Mouse (Mus musculus): Measurements from ENCODE around the gene Dab2ip. TPM values are rescaled to one million over a fixed set of nuclear protein-coding genes. Genes with fewer than 3 reads are reported as not detected.

The Dab2ip gene
- total RNA-seq, 2 experiments from 2014 or later: 130 TPM

DNA sequence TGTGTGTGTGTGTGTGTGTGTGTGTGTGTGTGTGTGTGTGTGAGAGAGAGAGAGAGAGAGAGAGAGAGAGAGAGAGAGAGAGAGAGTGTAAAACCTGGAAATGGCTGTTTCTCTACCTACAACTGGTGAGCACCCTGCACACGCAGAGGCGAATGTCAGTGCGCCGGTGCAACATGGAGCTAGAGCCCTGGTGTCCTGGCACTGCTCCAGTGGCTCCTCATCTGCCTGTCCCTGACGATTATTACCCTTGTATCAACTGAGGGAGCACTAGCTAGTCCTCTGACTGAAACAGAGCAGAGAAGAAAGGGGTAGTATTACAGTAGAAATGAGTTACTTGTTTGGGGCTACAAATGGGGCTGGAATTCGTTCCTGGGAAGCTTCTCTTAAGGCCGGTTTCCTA is 155.4 kb downstream of the Dab2ip start:
- DNase-seq (ENCODE audit: low spot score in 2 of 2): no peak

DNA sequence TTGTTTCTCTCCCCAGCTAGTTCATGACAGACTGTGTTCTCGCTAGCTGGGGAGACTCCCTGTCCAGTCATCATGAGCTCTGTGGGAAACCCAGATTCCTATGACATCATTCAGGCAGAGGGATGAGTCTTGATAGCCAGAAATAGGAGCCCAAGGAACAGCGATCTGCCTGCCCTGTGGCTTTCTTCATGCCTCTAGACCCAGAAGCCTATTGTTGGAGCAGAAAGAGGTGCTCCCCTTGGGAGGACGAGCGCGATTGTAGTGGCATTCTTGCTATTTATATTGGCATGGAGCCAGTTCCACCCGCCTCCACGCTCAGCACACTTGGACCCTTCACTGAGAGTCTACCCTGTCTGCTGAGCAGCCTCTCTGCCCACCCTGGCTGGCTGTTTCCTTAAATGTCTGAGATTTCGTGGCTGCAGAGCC is 156.7 kb downstream of the Dab2ip start:
- DNase-seq (ENCODE audit: low spot score in 2 of 2): no peak

DNA sequence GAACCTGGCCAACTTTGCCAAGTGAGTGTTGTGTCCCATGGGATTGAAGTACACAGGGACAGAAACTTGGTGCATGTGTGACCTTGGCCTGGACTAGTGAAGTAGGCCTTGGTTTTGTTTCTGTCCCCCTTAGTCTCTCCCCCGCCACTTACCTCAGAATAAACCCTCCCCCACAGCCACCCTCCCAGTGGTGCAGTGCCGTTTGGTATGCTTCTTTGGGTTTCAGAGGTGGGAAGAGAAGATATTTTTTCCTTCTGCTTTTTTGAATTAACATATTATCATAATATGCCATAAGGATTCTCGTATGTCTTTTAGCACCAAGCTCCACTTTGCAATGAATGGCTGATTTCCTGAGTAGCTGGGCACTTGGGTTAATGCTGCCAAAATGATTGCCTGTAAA is 157.4 kb downstream of the Dab2ip start:
- no peak for DNase-seq (ENCODE audit: low spot score in 2 of 2)

DNA sequence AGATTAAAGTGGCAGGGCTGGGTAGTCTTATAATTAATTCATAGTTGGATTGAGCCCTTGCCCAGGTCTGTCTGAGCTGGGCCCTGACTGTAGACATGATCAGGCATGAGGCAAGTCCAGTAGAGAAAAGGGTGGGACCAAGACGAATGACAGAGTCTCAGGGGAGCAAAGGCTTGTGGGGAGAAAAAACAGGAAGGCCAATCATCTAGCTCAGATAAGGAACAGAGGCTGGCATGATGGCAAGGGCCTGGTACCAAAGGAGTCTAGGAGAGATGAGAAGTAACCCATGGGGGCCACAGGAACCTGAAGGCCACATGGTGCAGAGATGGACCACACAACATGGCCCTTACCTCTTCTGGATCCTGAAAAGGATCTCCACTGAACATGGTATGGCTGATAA is 158.1 kb downstream of the Dab2ip start:
- no peak for DNase-seq (ENCODE audit: low spot score in 2 of 2)

DNA sequence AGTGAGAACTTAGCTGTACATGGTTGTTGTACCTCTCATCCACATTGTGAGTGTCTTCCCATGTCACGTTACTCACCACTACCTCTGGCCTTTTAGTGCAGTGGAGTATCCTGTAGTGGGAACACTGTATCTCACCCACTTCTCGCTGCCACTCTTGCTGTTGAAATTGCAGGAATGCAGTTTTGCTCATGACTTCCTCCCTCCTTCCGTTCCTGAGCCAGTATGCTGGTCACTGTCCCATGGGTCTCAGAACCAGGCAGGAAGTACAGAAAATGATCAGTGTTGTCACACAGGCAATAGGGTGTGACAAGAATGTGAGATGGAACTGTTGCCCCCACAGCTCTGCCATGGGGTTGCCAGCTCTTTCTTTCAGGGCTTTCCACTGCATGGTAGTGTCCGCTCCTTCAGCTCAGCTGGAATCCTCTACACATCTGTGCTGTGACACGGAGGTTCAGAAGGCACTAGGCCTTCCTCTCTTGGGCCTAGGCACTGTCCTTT is 160.0 kb downstream of the Dab2ip start:
- no peak for DNase-seq (ENCODE audit: low spot score in 2 of 2)

DNA sequence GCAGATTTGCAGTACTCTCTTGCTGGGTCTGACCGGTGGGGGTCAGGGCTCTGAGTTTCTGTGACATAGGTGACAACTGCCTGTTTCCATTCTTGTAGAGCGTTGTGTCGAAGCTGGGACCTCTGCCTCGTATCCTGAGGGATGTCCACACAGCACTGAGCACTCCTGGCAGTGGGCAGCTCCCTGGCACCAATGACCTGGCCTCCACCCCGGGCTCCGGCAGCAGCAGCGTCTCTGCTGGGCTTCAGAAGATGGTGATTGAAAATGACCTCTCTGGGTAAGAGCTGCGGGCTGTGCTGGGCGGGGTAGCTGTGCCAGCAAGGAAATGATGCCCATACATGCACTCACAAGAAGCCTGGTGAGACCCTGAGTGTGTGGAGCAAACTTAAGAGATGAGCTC is 160.6 kb downstream of the Dab2ip start:
- DNase-seq (ENCODE audit: low spot score in 2 of 2): no peak

DNA sequence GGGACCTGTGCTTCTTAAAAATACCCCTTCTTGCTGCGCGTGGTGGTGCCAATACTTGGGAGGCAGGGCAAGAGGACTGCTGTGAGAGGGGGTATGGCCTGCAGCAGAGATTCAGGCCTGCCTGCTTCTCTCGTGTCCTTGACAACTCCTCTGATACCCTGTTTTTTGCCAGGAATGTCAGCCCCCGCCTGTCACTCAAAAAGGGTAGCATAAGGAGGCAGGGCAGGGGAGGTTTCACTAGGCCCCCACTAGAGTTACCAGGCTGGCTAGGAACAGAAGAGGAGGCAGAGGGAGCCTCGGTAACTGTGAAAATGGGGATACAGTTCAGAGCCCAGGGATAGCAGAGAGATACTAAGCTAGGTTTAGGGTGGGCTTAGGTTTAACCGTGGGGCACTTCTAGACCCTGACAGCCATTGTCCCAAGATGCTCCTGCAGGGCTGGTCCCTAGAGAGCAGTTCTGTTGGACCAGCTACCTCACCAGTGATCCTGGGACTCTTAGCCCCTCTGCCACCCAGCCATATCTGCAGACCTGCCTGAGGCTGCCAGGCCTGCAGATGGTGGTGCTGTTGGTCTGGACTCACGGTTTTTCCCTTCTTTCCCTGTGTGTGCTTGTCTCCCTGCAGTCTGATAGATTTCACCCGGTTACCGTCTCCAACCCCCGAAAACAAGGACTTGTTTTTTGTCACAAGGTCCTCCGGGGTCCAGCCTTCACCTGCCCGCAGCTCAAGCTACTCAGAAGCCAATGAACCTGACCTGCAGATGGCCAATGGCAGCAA is 161.4 kb downstream of the Dab2ip start:
- peak in 1 of 2 experiments; percentile 44 for DNase-seq (ENCODE audit: low spot score in 2 of 2)

DNA sequence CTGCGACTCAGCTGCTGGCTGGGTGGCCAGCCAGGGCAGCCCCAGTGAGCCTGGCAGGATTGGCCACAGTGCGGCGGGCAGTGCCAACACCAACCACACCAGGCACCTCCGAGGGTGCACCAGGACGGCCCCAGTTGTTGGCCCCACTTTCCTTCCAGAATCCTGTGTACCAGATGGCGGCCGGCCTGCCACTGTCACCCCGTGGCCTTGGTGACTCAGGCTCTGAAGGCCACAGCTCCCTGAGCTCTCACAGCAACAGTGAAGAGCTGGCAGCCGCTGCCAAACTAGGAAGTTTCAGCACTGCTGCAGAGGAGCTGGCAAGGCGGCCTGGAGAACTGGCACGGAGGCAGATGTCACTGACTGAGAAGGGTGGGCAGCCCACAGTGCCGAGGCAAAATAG is 162.0 kb downstream of the Dab2ip start:
- DNase-seq (ENCODE audit: low spot score in 2 of 2): peak; percentile 56 to 66

DNA sequence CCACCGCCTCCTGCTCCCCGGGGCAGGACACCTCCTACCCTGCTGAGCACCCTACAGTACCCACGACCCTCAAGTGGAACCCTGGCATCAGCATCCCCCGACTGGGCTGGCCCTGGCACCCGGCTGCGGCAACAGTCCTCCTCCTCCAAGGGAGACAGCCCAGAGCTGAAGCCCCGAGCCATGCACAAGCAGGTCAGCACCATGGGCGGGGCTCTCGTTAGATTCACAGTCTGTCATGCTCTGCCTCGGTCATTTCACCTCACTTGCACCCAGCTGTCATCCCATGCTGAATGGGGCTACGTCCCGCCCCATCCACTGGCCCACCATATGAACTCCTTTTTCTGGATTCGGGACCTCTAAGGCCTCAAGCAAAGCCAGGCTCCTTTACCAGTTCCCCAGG is 162.5 kb downstream of the Dab2ip start:
- no peak for DNase-seq (ENCODE audit: low spot score in 2 of 2)

DNA sequence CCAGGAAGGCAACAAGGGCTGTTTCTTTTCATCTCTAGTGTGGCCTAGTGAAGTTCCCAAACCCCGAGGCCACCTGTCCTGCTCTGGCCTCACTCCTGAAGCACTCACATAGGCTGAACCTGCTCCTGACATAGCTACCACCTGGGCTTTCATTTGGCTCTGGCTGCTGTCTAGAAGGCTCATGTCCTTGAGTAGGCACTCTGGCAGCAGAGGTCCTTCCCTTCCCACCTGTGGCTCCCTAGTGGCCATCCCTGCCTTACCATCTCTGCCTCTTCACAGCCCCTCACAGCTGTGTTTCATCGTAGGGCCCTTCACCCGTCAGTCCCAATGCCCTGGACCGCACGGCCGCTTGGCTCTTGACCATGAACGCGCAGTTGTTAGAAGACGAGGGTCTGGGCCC is 162.9 kb downstream of the Dab2ip start:
- no peak for DNase-seq (ENCODE audit: low spot score in 2 of 2)

DNA sequence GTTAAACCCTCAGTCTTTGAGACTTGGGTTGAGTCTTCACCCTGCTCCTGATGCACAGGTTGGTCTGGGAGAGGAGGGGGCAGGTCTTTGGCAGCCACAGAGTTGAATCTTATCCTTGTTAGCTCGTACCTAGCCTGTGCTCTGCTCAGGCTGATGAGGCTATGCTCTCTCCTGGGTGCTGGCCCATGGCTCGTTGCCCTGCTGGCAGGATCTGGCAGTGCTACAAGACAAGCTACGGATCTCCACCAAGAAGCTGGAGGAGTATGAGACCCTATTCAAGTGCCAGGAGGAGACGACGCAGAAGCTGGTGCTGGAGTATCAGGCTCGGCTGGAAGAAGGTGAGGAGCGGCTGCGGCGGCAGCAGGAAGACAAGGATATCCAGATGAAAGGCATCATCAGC is 164.8 kb downstream of the Dab2ip start:
- no peak for DNase-seq (ENCODE audit: low spot score in 2 of 2)

DNA sequence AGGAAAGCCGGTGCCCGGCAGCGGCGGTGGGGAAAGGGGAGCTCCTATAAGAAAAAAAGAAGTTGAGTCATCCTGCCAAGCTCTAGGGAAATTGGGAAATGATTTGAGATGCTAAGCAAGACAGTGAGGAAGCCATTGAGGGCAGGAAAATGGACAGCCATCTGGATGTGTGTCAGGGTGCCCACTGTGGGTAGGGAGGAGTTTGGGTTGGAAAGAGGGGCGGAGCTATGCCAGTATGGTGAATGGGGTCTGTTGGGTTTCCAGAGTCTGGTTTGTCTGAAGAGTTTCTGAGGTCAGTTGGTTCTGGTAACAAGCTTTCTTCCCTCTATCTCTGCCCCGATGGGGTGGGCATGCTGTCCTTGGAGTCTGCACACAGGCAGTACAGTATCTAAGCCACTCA is 165.2 kb downstream of the Dab2ip start:
- DNase-seq (ENCODE audit: low spot score in 2 of 2): no peak

DNA sequence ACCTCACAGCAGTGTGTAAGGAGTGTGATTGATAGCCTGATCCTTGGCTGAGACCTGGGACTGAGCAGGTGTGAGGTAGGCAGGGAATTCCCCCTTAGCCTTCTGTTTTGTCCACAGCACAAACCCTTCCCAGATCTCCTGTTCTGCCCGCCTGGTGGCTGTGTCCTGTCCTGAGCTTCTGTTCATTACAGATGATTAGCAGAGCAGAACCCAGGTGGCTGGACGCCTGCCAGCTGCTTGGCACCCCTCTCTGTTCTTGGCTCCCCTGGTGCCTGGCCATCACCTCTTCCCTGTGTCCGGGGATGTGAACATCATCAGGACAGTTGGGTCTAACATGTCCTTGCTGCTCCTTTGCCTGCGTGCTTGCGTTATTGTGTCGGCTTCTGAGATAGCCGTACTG is 165.6 kb downstream of the Dab2ip start:
- no peak for DNase-seq (ENCODE audit: low spot score in 2 of 2)

DNA sequence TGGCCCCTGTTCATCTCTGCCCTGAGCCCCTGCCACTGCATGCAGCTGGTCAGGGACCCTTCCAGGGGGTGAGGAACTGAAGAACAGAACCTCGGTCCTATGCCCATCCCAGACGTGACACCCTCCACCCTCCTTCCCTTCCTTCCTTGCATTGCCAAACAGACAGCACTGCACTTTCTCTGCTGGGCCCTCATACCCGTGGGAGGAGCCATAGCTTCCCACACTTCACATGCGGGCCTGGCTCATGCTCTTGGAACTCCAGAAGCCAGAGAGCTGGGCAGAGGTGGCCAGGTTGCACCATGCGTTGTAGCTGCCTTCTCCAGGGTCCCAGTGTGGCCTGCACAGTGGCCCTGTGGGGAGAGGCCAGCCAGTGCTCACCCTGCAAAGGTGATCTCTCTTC is 170.6 kb downstream of the Dab2ip start:
- no peak for DNase-seq (ENCODE audit: low spot score in 2 of 2)

DNA sequence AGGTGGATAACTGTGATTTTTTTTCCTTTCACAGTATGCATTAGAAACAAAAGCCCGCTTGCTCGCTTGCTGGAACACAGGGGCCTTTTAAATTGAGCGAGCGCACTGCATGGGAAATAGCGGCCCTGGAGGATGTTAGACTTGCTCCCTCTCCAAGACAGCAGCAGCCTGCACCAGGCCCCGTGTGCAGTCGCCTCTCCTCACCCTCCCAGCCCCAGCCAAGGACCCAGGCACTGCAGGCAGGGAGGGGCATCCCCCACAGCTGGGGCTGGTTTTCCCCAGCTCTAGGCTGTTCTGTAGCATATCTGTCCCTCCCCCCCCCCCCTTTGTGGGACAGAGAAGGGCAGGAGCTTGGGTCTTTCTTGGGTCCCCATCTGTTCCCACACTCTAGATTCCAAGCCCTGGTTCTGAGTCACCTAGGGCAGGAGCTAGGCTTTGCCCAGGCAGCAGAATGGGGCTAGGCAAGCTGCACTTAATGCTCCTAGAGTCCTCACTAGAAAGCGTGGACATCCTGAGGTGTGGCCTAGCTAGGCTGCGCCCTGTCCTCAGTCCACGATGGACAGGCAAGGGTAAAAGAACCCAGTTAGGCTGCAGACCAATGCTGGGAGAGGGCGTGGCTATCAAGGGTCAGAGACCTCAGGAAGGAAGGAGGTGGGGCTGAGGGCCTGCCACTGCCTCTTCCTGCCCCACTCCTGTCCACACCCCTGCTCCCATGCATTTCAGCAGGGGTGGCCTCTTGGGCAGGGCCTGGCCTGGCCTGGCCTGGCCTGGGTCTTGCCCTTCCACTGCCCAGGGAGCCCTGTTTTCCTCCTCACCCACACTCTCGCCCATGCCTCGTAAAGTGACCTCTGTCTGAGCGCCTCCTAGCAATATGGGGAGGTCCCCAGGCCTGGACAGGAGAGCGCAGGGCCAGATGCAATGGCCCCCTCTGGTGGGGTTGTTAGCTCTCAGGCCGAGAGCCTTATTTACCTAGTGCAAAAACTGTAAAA is 171.3 kb downstream of the Dab2ip start:
- peak in 1 of 2 experiments; percentile 37 for DNase-seq (ENCODE audit: low spot score in 2 of 2)

DNA sequence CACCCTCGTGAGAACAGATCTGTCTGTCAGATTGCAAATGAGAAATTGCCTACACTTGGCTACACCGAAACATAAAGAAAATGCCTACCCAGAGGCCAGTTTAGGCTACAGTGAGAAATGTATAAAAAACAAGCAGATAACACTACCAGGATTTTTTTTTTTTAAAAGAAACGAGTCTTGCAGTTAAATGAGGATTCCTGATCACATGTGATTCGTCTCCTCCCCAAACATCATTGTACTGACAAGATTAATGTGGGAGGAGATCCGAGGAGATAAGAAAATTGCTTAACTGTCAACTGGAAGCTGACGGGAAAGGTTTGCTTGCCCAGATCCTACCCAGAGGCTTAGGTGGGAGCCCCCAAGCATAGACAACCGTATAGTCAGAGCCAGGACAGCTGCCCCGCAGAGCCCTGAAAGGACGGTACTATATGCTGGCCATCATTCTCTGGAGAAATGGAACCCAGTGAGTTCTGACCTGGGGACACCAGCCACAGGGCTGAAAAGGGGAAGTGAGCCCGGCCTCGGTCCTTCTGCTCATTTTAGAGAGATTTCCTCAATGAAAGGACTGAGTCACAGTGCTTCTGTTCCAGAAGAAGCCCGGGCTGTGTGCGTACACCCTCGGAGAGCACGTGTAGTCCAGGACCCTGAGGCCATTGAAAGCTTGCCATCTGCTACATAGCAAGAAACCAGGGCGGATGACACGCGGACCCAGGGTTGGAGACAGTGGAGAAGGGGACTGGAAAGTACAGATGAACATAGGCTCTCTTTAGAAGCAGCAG is 173.8 kb downstream of the Dab2ip start:
- DNase-seq (ENCODE audit: low spot score in 2 of 2): no peak

DNA sequence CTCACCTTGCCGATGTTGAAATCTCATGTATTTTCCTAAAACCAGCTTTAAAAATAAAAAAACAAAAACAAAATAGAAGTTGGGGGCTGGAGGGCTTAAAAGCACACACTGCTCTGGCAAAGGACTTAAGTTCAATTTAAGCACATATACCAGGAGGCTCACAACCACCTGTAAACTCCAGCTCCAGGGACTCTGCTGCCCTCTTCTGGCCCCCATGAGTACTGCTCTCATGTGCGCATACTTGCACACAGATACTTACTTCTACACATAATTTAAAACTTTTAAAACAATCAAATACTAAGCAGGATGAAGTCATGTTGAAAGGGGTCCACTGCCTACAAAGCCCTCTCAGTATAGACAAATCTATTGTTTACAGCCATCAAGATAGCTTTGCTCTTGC is 176.9 kb downstream of the Dab2ip start:
- no peak for DNase-seq (ENCODE audit: low spot score in 2 of 2)

DNA sequence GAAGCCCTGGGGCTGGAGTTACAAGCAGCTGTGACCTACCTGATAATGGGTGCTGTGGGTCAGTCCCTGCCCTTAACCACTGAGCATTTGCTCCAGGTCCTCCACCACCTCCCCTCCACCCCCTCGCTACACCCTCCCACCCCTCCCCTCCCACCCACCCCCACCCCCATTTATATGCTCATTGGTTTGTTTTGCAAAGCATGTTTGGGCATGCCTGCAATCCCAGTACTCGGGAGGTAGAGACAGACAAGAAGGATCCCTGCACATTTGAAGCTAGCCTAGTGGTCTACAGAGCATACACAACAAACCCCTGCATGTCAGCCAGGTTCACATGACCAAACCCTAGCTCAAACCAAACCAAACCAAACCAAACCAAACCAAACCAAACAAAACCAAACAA is 178.0 kb downstream of the Dab2ip start:
- no peak for DNase-seq (ENCODE audit: low spot score in 2 of 2)

DNA sequence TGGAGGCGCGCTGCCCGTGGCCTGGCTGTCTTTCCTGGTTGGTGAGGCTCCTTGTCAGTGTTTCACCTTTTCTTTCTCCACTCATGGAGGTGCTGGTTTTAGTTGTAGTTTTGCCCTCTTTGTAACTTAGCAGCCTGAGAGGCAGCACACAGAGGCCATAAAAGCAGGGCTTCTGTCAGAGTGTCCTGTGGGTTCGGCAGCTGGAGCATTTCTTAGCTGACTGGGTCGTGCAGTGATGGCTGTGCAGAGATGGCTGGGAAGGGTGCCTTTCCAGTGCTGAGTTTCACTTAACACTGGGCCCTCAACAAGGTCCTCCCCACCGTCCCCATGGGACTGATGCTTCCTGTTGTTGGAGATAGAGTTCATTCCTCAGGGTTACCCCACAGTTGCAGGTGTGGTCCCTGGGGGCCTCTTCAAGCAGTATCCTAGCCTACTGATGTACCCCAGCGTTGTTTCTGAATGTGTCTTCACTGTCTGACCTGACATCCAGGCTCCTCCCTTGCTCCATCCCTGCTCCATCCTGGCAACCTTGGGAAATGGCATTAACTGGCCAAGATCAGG is 179.5 kb downstream of the Dab2ip start:
- DNase-seq (ENCODE audit: low spot score in 2 of 2): no peak

DNA sequence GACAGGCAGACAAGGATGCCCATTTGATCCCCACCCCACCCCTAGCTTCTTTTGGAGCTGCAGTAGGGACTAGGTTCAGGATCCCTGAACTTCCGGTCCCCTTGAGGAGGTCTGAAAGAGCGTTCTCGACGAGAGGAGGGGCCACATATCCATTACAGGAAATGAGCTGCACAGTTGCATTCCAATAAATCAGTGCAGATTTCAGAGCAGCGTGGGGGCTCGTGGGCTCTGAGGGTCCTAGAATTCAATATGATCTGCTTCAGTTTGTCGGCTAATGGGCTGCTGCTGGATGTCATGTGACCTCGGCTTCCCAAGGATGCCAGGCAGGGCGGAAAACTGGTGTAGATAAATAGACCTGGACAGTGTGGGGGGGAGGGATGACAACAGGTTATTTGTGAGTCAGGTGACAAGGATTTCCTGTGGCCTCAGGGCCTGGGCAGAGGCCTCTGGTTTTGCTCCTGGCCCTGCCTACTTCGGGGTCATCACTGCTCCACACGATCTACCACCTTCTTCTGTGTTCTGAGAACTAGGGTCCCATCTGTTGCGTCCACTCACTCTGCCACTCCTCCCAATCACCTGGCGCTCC is 181.7 kb downstream of the Dab2ip start:
- no peak for DNase-seq (ENCODE audit: low spot score in 2 of 2)

DNA sequence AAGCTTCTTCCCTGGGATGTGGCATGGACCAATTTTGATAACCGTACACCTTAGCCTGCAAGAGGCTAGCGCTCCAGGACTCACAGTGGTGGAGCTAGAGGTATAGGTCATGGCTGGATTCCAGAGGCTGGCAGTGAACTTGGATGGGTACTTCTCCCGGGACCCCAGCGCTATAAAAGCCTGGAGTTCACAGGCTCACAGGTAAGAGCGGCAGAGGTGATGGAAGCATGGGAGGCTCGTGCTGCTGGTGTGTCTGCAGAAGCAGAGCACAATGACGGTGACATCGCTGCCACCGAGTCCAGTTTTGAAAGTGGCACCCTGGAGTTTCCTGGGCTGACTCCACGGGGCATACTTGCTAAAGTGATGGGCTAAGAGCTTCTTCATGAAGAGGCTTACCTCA is 187.8 kb downstream of the Dab2ip start:
- DNase-seq (ENCODE audit: low spot score in 2 of 2): no peak

All from layer of hippocampus, postnatal 10 days (tissue).